Comparison of ENCODE assay signal across 22 mouse cellular contexts in the genomic region with DNA sequence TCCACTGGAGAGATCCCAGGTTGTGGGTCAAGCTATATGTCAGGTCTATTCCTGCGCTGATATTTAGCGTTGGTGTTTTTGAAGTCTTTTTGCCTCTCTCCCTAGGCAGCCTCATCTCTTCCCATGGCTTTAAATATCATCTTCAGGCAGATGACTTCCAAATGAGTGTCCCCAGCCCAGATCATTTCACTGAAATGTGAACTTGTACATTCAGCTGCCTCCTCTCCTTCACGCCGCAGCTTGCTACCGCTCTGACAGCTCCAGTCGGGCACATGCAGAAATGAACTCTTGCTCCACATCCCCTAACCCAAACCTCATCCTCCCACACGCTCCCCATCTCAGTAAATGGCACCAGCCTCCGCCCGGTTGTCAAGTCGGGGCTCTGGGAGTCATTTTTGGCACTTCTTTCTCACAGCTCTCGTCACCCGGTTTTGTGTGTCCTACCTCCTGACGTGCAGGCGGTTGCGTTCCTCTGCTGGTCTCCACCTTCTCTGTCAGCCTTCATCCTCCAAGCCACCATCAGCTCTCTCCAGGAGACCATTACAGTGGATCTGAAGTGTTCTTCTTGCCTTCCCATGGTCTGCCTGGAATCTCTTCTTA. TPM values are rescaled to one million over a fixed set of nuclear protein-coding genes. Genes with fewer than 3 reads are reported as not detected.
"Had no signal": no experiment of that assay in that cellular context is flagged by ENCODE, and none has a peak within 500 bp of the region (broad histone marks: within the 10 kb centered on the region; RNA-seq: fewer than 3 reads in every experiment).

No protein-coding gene starts in this region.

- H3K27ac ChIP-seq: layer of hippocampus, adult 2 months; limb, embryonic 15.5 days; liver, embryonic 15.5 days; midbrain, embryonic 15.5 days; stomach, embryonic 15.5 days had no signal

- H3K27me3 ChIP-seq: limb, embryonic 15.5 days; liver, embryonic 15.5 days; midbrain, embryonic 15.5 days; stomach, embryonic 15.5 days had no signal

- H3K4me2 ChIP-seq: limb, embryonic 15.5 days; liver, embryonic 15.5 days; lung, embryonic 14.5 days; midbrain, embryonic 11.5 days; midbrain, embryonic 15.5 days; stomach, embryonic 15.5 days had no signal

- H3K4me3 ChIP-seq: layer of hippocampus, adult 2 months; limb, embryonic 15.5 days; liver, embryonic 15.5 days; midbrain, embryonic 15.5 days; stomach, embryonic 15.5 days had no signal

- H3K9ac ChIP-seq: limb, embryonic 15.5 days; liver, embryonic 15.5 days; lung, embryonic 14.5 days; midbrain, embryonic 15.5 days; stomach, embryonic 15.5 days had no signal

- H3K4me1 ChIP-seq: limb, embryonic 15.5 days; liver, embryonic 15.5 days; stomach, embryonic 15.5 days had no signal

- ATAC-seq: intestine, embryonic 16.5 days had no signal

- H3K36me3 ChIP-seq: limb, embryonic 15.5 days; liver, embryonic 15.5 days; midbrain, embryonic 15.5 days; stomach, embryonic 15.5 days had no signal

- DNase-seq: kidney, adult 8-10 months; kidney, postnatal 36 days; left cerebral cortex, postnatal 4 days; lung, embryonic 14.5 days; lung, postnatal 10 days; lung, postnatal 4 days; thymus, postnatal 36 days had no signal

- H3K9me3 ChIP-seq: limb, embryonic 15.5 days; liver, embryonic 15.5 days; midbrain, embryonic 15.5 days; stomach, embryonic 15.5 days had no signal

RNA-seq across cellular contexts. Expression of a gene that starts 54.0 kb away (rescaled TPM):
- total RNA-seq: layer of hippocampus, adult 2 months; layer of hippocampus, postnatal 10 days; left cerebral cortex, postnatal 10 days; left cerebral cortex, postnatal 4 days; megakaryocyte, adult 5-6 weeks; neutrophil, adult 5-6 weeks had no signal
- polyA plus RNA-seq: intestine, embryonic 16.5 days; kidney, embryonic 16.5 days; limb, embryonic 15.5 days; liver, embryonic 15.5 days; lung, embryonic 14.5 days; midbrain, embryonic 11.5 days; midbrain, embryonic 15.5 days; neural tube, embryonic 11.5 days; spleen, adult 2 months; stomach, embryonic 15.5 days; thymus, postnatal 0 days had no signal
